In the genomic region with DNA sequence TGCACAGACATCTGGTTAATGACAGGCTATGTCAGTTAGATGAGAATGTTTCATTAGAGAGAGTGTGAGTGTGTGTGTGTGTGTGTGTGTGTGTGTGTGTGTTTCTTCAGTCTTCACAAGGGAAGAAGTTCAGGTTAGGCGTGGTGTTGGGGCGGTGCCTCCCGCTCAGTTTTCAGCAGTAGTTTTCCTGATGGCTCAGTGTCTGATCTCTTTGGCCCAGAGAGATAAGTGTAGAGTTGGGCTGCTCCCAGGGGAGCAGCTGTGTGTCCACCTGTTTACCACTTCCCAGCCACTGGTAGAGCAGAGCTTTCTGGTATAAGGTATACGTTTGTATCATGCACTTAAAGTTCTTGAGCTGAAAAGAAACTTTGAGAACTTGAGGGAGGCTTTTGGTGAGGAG, we compare ENCODE assay signal across 9 mouse cellular contexts. TPM values are rescaled to one million over a fixed set of nuclear protein-coding genes. Genes with fewer than 3 reads are reported as not detected.
A peak's percentile ranks its signal among the peaks of the same experiment; 100 is the strongest.
DNase-seq lines count a peak whose midpoint lies in the region; ATAC-seq lines count a peak whose summit lies in the region.
"Had no signal": no experiment of that assay in that cellular context is flagged by ENCODE, and none has a peak within 500 bp of the region (broad histone marks: within the 10 kb centered on the region; RNA-seq: fewer than 3 reads in every experiment).

No protein-coding gene starts in this region.

- no peaks in the 10 kb centered on the region for H3K27me3 ChIP-seq in heart, embryonic 15.5 days
- H3K27me3 ChIP-seq in hindbrain, embryonic 13.5 days = peaks cover 15% of the 10 kb centered on the region
- H3K27me3 ChIP-seq in midbrain, embryonic 12.5 days = no peaks in the 10 kb centered on the region

- H3K4me2 ChIP-seq in heart, embryonic 15.5 days = peak overlapping the region; percentile 84
- peak overlapping the region; percentile 95 for H3K4me2 ChIP-seq in hindbrain, embryonic 13.5 days
- peak overlapping the region; percentile 97 for H3K4me2 ChIP-seq in midbrain, embryonic 12.5 days (replicated peaks)

- H3K36me3 ChIP-seq in heart, embryonic 15.5 days = peaks cover 6% of the 10 kb centered on the region; the same call in 1 of the 2 replicates
- peaks cover 20% of the 10 kb centered on the region; the same call in 1 of the 2 replicates for H3K36me3 ChIP-seq in hindbrain, embryonic 13.5 days
- H3K36me3 ChIP-seq in midbrain, embryonic 12.5 days = peaks cover 22% of the 10 kb centered on the region

- peak overlapping the region; percentile 69 for H3K4me3 ChIP-seq in heart, embryonic 15.5 days
- peak overlapping the region; percentile 81 for H3K4me3 ChIP-seq in brown adipose tissue, adult 24 weeks (ENCODE audit: insufficient read depth, low read depth, low read length)
- peak overlapping the region; percentile 97; the same call in 1 of the 2 replicates for H3K4me3 ChIP-seq in hindbrain, embryonic 13.5 days
- peak overlapping the region; percentile 96 for H3K4me3 ChIP-seq in midbrain, embryonic 12.5 days

- 66% methylated on average over 4 of the region's 4 CpGs for WGBS in heart, embryonic 15.5 days
- 83% methylated on average over 4 of the region's 4 CpGs for WGBS in hindbrain, embryonic 13.5 days
- 94% methylated on average over 4 of the region's 4 CpGs for WGBS in midbrain, embryonic 12.5 days

- DNase-seq in heart, postnatal 25 days (ENCODE audit: low spot score) = no peak
- no peak for DNase-seq in left cerebral cortex, postnatal 25 days (ENCODE audit: low spot score in 2 of 2)
- DNase-seq in adrenal gland, adult 18-20 months (ENCODE audit: low spot score in 2 of 2) = no peak
- DNase-seq in heart, postnatal 36 days = no peak

- H3K4me1 ChIP-seq in heart, embryonic 15.5 days (replicated peaks) = peaks cover 30% of the 10 kb centered on the region
- H3K4me1 ChIP-seq in brown adipose tissue, adult 24 weeks (ENCODE audit: control insufficient read depth, insufficient read depth, insufficient read length, low read length) = peaks cover 5% of the 10 kb centered on the region
- H3K4me1 ChIP-seq in hindbrain, embryonic 13.5 days (replicated peaks) = peaks cover 66% of the 10 kb centered on the region
- peaks cover 29% of the 10 kb centered on the region for H3K4me1 ChIP-seq in midbrain, embryonic 12.5 days

- H3K9me3 ChIP-seq in heart, embryonic 15.5 days (replicated peaks) = no peaks in the 10 kb centered on the region
- H3K9me3 ChIP-seq in hindbrain, embryonic 13.5 days = no peaks in the 10 kb centered on the region
- H3K9me3 ChIP-seq in midbrain, embryonic 12.5 days = no peaks in the 10 kb centered on the region

- ATAC-seq in heart, embryonic 15.5 days (replicated peaks; ENCODE audit: insufficient number of reproducible peaks, insufficient read depth, low FRiP score, low read depth) = no peak
- no peak for ATAC-seq in hindbrain, embryonic 13.5 days (ENCODE audit: low FRiP score)
- ATAC-seq in midbrain, embryonic 12.5 days (ENCODE audit: low FRiP score, low read depth) = no peak

- H3K9ac ChIP-seq in heart, embryonic 15.5 days = peak overlapping the region; percentile 93; the same call in 1 of the 2 replicates
- peak overlapping the region; percentile 98 for H3K9ac ChIP-seq in hindbrain, embryonic 13.5 days
- H3K9ac ChIP-seq in midbrain, embryonic 12.5 days (replicated peaks) = peak overlapping the region; percentile 97; the same call in 1 of the 2 replicates

- no peak overlapping the region for H3K27ac ChIP-seq in heart, embryonic 15.5 days
- H3K27ac ChIP-seq in brown adipose tissue, adult 24 weeks (replicated peaks; ENCODE audit: low read depth, low read length) = 0 out of 2 replicates have a peak overlapping the region, but pooled peaks have one; percentile 1
- H3K27ac ChIP-seq in hindbrain, embryonic 13.5 days = no peak overlapping the region
- H3K27ac ChIP-seq in midbrain, embryonic 12.5 days (replicated peaks) = no peak overlapping the region

- intact Hi-C loops in heart, postnatal 25 days (cut with DNase I) = loop anchor here (2.0 to 5.0 kb wide), 2 partner anchors 19 to 162 kb away; a partner anchor contains a TSS
- intact Hi-C loops in left cerebral cortex, postnatal 25 days (cut with DNase I) = loop anchor here (5.0 kb wide), 1 partner anchor 172 kb away; a partner anchor contains a TSS
- intact Hi-C loops in heart, postnatal 36 days (cut with DNase I) = loop anchor here (1.0 to 2.0 kb wide), 2 partner anchors 18 to 163 kb away; no protein-coding TSS in a partner anchor

RNA-seq across cellular contexts. Expression of a gene that starts 1.6 kb away (rescaled TPM):
- 130 and 161 TPM in 2 replicates for polyA plus RNA-seq in heart, embryonic 15.5 days (2015; fragmentation: Nextera tagmentation; extraction: Ambion mirVana)
- total RNA-seq in heart, postnatal 25 days (2021) = 10 to 100 TPM; 82.8 to 83.3 TPM
- 132 and 141 TPM in 2 replicates for polyA plus RNA-seq in brown adipose tissue, adult 24 weeks (2012; ENCODE audit: insufficient read depth, insufficient read length, missing spikeins)
- polyA plus RNA-seq in hindbrain, embryonic 13.5 days (2015; fragmentation: Nextera tagmentation; extraction: Ambion mirVana) = 212 and 237 TPM in 2 replicates
- polyA plus RNA-seq in midbrain, embryonic 12.5 days (2016; fragmentation: Nextera tagmentation; extraction: Ambion mirVana) = 167 and 196 TPM in 2 replicates
- total RNA-seq in left cerebral cortex, postnatal 25 days (2021) = 100 to 1,000 TPM; 264 to 272 TPM
- 100 to 1,000 TPM; 160 to 178 TPM for total RNA-seq in adrenal gland, adult 18-20 months (2021)
- 10 to 100 TPM; 81.3 to 84.7 TPM for total RNA-seq in heart, postnatal 36 days (2021)

RNA-seq across cellular contexts. Expression of a gene that starts 19.8 kb away (rescaled TPM):
- polyA plus RNA-seq in heart, embryonic 15.5 days (2015; fragmentation: Nextera tagmentation; extraction: Ambion mirVana) = 29.9 and 35.0 TPM in 2 replicates
- 10 to 100 TPM; 22.9 to 24.3 TPM for total RNA-seq in heart, postnatal 25 days (2021)
- polyA plus RNA-seq in brown adipose tissue, adult 24 weeks (2012; ENCODE audit: insufficient read depth, insufficient read length, missing spikeins) = 13.2 and 18.1 TPM in 2 replicates
- 37.3 and 42.2 TPM in 2 replicates for polyA plus RNA-seq in hindbrain, embryonic 13.5 days (2015; fragmentation: Nextera tagmentation; extraction: Ambion mirVana)
- 31.5 and 32.3 TPM in 2 replicates for polyA plus RNA-seq in midbrain, embryonic 12.5 days (2016; fragmentation: Nextera tagmentation; extraction: Ambion mirVana)
- 10 to 100 TPM; 36.0 to 42.7 TPM for total RNA-seq in left cerebral cortex, postnatal 25 days (2021)
- 10 to 100 TPM; 19.6 to 20.7 TPM for total RNA-seq in adrenal gland, adult 18-20 months (2021)
- total RNA-seq in heart, postnatal 36 days (2021) = 10 to 100 TPM; 23.0 to 23.1 TPM

RNA-seq across cellular contexts. Expression of a gene that starts 29.7 kb away (rescaled TPM):
- 0.13 TPM in 2 replicates for polyA plus RNA-seq in heart, embryonic 15.5 days (2015; fragmentation: Nextera tagmentation; extraction: Ambion mirVana)
- total RNA-seq in heart, postnatal 25 days (2021) = under 1 TPM; 0.68 to 0.70 TPM
- not detected in 2 replicates for polyA plus RNA-seq in brown adipose tissue, adult 24 weeks (2012; ENCODE audit: insufficient read depth, insufficient read length, missing spikeins)
- polyA plus RNA-seq in hindbrain, embryonic 13.5 days (2015; fragmentation: Nextera tagmentation; extraction: Ambion mirVana) = 0.96 and 1.1 TPM in 2 replicates
- 0.48 and 0.55 TPM in 2 replicates for polyA plus RNA-seq in midbrain, embryonic 12.5 days (2016; fragmentation: Nextera tagmentation; extraction: Ambion mirVana)
- total RNA-seq in left cerebral cortex, postnatal 25 days (2021) = 100 to 1,000 TPM; 263 to 264 TPM
- total RNA-seq in adrenal gland, adult 18-20 months (2021) = 1 to 10 TPM; 2.0 to 2.5 TPM
- total RNA-seq in heart, postnatal 36 days (2021) = 1 to 10 TPM in 1 of 2 experiments, under 1 TPM in 1; 0.67 to 1.1 TPM

RNA-seq across cellular contexts. Expression of a gene that starts 38.3 kb away (rescaled TPM):
- not detected in 2 replicates for polyA plus RNA-seq in heart, embryonic 15.5 days (2015; fragmentation: Nextera tagmentation; extraction: Ambion mirVana)
- not detected for total RNA-seq in heart, postnatal 25 days (2021)
- not detected in 2 replicates for polyA plus RNA-seq in brown adipose tissue, adult 24 weeks (2012; ENCODE audit: insufficient read depth, insufficient read length, missing spikeins)
- polyA plus RNA-seq in hindbrain, embryonic 13.5 days (2015; fragmentation: Nextera tagmentation; extraction: Ambion mirVana) = 0.09 TPM in 2 replicates
- not detected in 2 replicates for polyA plus RNA-seq in midbrain, embryonic 12.5 days (2016; fragmentation: Nextera tagmentation; extraction: Ambion mirVana)
- total RNA-seq in left cerebral cortex, postnatal 25 days (2021) = under 1 TPM; 0.50 TPM
- not detected for total RNA-seq in adrenal gland, adult 18-20 months (2021)
- total RNA-seq in heart, postnatal 36 days (2021) = not detected
- total RNA-seq: common myeloid progenitor, adult 5-6 weeks had no signal

RNA-seq across cellular contexts. Expression of a gene that starts 52.2 kb away (rescaled TPM):
- 3.5 and 5.7 TPM in 2 replicates for polyA plus RNA-seq in heart, embryonic 15.5 days (2015; fragmentation: Nextera tagmentation; extraction: Ambion mirVana)
- 1 to 10 TPM; 7.1 to 8.3 TPM for total RNA-seq in heart, postnatal 25 days (2021)
- polyA plus RNA-seq in brown adipose tissue, adult 24 weeks (2012; ENCODE audit: insufficient read depth, insufficient read length, missing spikeins) = 6.1 and 7.4 TPM in 2 replicates
- 8.2 and 8.4 TPM in 2 replicates for polyA plus RNA-seq in hindbrain, embryonic 13.5 days (2015; fragmentation: Nextera tagmentation; extraction: Ambion mirVana)
- polyA plus RNA-seq in midbrain, embryonic 12.5 days (2016; fragmentation: Nextera tagmentation; extraction: Ambion mirVana) = 10.0 and 10.3 TPM in 2 replicates
- 10 to 100 TPM; 12.6 to 14.3 TPM for total RNA-seq in left cerebral cortex, postnatal 25 days (2021)
- total RNA-seq in adrenal gland, adult 18-20 months (2021) = 1 to 10 TPM; 8.4 to 8.6 TPM
- total RNA-seq in heart, postnatal 36 days (2021) = 1 to 10 TPM; 8.1 to 8.2 TPM

Comparison
In these comparisons a context has a peak if more than half of its experiments do, and no peak if none do; other contexts are left out.
1. RNA of a gene that starts 29.7 kb away (total RNA-seq): 263 to 264 TPM in left cerebral cortex, postnatal 25 days; 2.0 to 2.5 TPM in adrenal gland, adult 18-20 months, 0.67 to 1.1 TPM in heart, postnatal 36 days and 0.68 to 0.70 TPM in heart, postnatal 25 days; every median in the first group is over 10 times any median in the second.
2. Peak in every context shown above with its lines, with median percentiles within 50 percentile points of each other: H3K4me2 ChIP-seq, H3K4me3 ChIP-seq and H3K9ac ChIP-seq.